Mouse (Mus musculus): ENCODE measurements around the gene Evc. TPM values are rescaled to one million over a fixed set of nuclear protein-coding genes. Genes with fewer than 3 reads are reported as not detected.

The Evc gene
- total and polyA plus RNA-seq, 2 experiments from 2014 or later, result 4.2 to 17.1 TPM

- no peak for TF ChIP-seq CTCF (IDR thresholded peaks at IDR 0.05; ENCODE audit: low read depth)
- Histone ChIP-seq H3K4me2 (ENCODE audit: low read depth, low read length) (no peak overlapping the region), H3K27me3 (ENCODE audit: insufficient read depth, low read length) (no peaks in the 10 kb centered on the region), H3K4me3 (ENCODE audit: low read length) (no peak overlapping the region), H3K9ac (replicated peaks; ENCODE audit: low read length) (no peak overlapping the region), H3K4me1 (ENCODE audit: insufficient read depth, low read length) (peaks cover 26% of the 10 kb centered on the region), H3K27ac (no peak overlapping the region), H3K9me3 (ENCODE audit: low read length) (no peaks in the 10 kb centered on the region), H3K36me3 (ENCODE audit: insufficient read depth, low read length) (no peaks in the 10 kb centered on the region)
- no peak for DNase-seq (ENCODE audit: low spot score)
- ATAC-seq, result no peak
- WGBS, result 79% methylated on average over 9 of the region's 9 CpGs
Observed at GRCm38 (mm10) chr5:37252101-37252804, 84.4 kb downstream of the Evc start.

- H3K27ac ChIP-seq, result no peak overlapping the region
- no peak for ATAC-seq
- WGBS, result 69% methylated on average over 3 of the region's 3 CpGs
- H3K9me3 ChIP-seq (ENCODE audit: low read length), result no peaks in the 10 kb centered on the region
- H3K4me1 ChIP-seq (ENCODE audit: insufficient read depth, low read length), result peaks cover 23% of the 10 kb centered on the region
- no peak overlapping the region for H3K4me3 ChIP-seq (ENCODE audit: low read length)
- no peak overlapping the region for H3K9ac ChIP-seq (replicated peaks; ENCODE audit: low read length)
- no peak for DNase-seq (ENCODE audit: low spot score)
- no peaks in the 10 kb centered on the region for H3K27me3 ChIP-seq (ENCODE audit: insufficient read depth, low read length)
- no peak for TF ChIP-seq CTCF (IDR thresholded peaks at IDR 0.05; ENCODE audit: low read depth)
- 0 out of 2 replicates have a peak overlapping the region, but pooled peaks have one; percentile 1 for H3K4me2 ChIP-seq (ENCODE audit: low read depth, low read length)
- no peaks in the 10 kb centered on the region for H3K36me3 ChIP-seq (ENCODE audit: insufficient read depth, low read length)
Observed at GRCm38 (mm10) chr5:37251596-37251995, 85.1 kb downstream of the Evc start.

GRCm38 (mm10) chr5:37248870-37249269, 87.8 kb downstream of the Evc start:
- Histone ChIP-seq H3K9ac (replicated peaks; ENCODE audit: low read length) (0 out of 2 replicates have a peak overlapping the region, but pooled peaks have one; percentile 9), H3K36me3 (ENCODE audit: insufficient read depth, low read length) (no peaks in the 10 kb centered on the region), H3K27me3 (ENCODE audit: insufficient read depth, low read length) (no peaks in the 10 kb centered on the region), H3K4me3 (ENCODE audit: low read length) (peak overlapping the region; percentile 13; the same call in 1 of the 2 replicates), H3K27ac (no peak overlapping the region), H3K9me3 (ENCODE audit: low read length) (no peaks in the 10 kb centered on the region), H3K4me1 (ENCODE audit: insufficient read depth, low read length) (peaks cover 23% of the 10 kb centered on the region), H3K4me2 (ENCODE audit: low read depth, low read length) (peak overlapping the region; percentile 66)
- DNase-seq (ENCODE audit: low spot score) (no peak), ATAC-seq (no peak)
- 59% methylated on average over 3 of the region's 3 CpGs for WGBS
- no peak for TF ChIP-seq CTCF (IDR thresholded peaks at IDR 0.05; ENCODE audit: low read depth)

- TF ChIP-seq CTCF (IDR thresholded peaks at IDR 0.05; ENCODE audit: low read depth), result no peak
- H3K27ac ChIP-seq, result peak overlapping the region; percentile 60
- peaks cover 23% of the 10 kb centered on the region for H3K4me1 ChIP-seq (ENCODE audit: insufficient read depth, low read length)
- H3K4me3 ChIP-seq (ENCODE audit: low read length), result peak overlapping the region; percentile 76
- 23% methylated on average over 4 of the region's 4 CpGs for WGBS
- DNase-seq (ENCODE audit: low spot score) (peak; percentile 55), ATAC-seq (no peak)
- no peaks in the 10 kb centered on the region for H3K36me3 ChIP-seq (ENCODE audit: insufficient read depth, low read length)
- H3K9ac ChIP-seq (replicated peaks; ENCODE audit: low read length), result peak overlapping the region; percentile 82
- peak overlapping the region; percentile 66 for H3K4me2 ChIP-seq (ENCODE audit: low read depth, low read length)
- no peaks in the 10 kb centered on the region for H3K9me3 ChIP-seq (ENCODE audit: low read length)
- no peaks in the 10 kb centered on the region for H3K27me3 ChIP-seq (ENCODE audit: insufficient read depth, low read length)
Observed at GRCm38 (mm10) chr5:37247456-37247855, 89.2 kb downstream of the Evc start.

DNA sequence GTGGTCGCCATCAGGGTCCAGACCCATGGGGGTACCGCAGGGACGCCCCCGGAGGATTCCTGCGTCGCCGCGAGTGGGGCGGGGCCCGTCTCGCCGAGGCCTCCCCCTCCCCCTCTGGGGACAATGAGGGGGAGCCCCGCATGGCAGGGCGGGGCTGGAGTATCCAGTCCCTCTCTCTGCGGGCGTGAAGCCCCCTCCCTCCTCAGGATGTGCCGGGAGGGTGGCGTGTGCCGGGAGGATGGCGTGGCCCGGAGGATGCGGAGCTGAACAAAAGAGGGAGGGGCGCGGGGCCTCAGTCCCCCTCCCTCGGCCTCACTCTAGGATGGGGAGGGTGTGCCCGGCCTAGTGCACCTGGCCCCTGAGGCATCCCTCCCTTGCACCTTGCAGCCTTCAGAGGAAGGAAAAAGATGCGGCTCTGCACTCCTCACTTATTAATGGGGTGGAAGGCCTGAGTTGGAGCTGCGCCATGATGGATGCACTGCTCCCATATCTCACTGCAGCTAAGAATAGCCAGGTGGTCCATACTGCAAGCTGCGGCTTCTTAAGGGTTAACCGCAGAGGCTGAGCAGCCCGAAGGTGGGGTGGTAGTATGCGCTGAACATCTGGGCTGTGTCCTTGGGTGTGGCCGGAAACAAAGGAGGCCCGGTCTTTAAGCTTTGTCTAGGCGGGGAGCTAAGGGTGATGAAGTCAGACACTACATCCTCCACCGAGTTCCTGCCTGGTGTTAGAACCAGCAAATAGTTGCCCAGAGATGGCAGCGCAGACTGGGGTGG, 90.4 kb downstream of the Evc start:
- peak overlapping the region; percentile 76 for H3K4me3 ChIP-seq (ENCODE audit: low read length)
- TF ChIP-seq CTCF (IDR thresholded peaks at IDR 0.05; ENCODE audit: low read depth), result no peak
- H3K9me3 ChIP-seq (ENCODE audit: low read length), result no peaks in the 10 kb centered on the region
- H3K4me2 ChIP-seq (ENCODE audit: low read depth, low read length), result peak overlapping the region; percentile 66
- peak overlapping the region; percentile 93 for H3K27ac ChIP-seq
- WGBS, result under 1% methylated on average over 32 of the region's 37 CpGs
- H3K36me3 ChIP-seq (ENCODE audit: insufficient read depth, low read length), result no peaks in the 10 kb centered on the region
- peak; percentile 19 for ATAC-seq
- DNase-seq (ENCODE audit: low spot score), result peak; percentile 71
- H3K27me3 ChIP-seq (ENCODE audit: insufficient read depth, low read length), result no peaks in the 10 kb centered on the region
- peaks cover 19% of the 10 kb centered on the region for H3K4me1 ChIP-seq (ENCODE audit: insufficient read depth, low read length)
- H3K9ac ChIP-seq (replicated peaks; ENCODE audit: low read length), result peak overlapping the region; percentile 82

- 1% methylated on average over 37 of the region's 42 CpGs for WGBS
- peak; percentile 50 for TF ChIP-seq CTCF (IDR thresholded peaks at IDR 0.05; ENCODE audit: low read depth)
- H3K4me2 ChIP-seq (ENCODE audit: low read depth, low read length), result peak overlapping the region; percentile 66
- peak overlapping the region; percentile 93 for H3K27ac ChIP-seq
- peak overlapping the region; percentile 82 for H3K9ac ChIP-seq (replicated peaks; ENCODE audit: low read length)
- H3K4me3 ChIP-seq (ENCODE audit: low read length), result peak overlapping the region; percentile 76
- no peaks in the 10 kb centered on the region for H3K9me3 ChIP-seq (ENCODE audit: low read length)
- H3K4me1 ChIP-seq (ENCODE audit: insufficient read depth, low read length), result peaks cover 17% of the 10 kb centered on the region
- no peaks in the 10 kb centered on the region for H3K36me3 ChIP-seq (ENCODE audit: insufficient read depth, low read length)
- peak; percentile 53 for ATAC-seq
- peak; percentile 91 for DNase-seq (ENCODE audit: low spot score)
- no peaks in the 10 kb centered on the region for H3K27me3 ChIP-seq (ENCODE audit: insufficient read depth, low read length)
Observed at GRCm38 (mm10) chr5:37245651-37246050, 91.0 kb downstream of the Evc start.

All from hindbrain, postnatal 0 days (tissue).